Comparison of ENCODE assay signal across 27 mouse cellular contexts in genomic region chr2:132468957-132469642, GRCm38 (mm10).
DNase-seq lines count a peak whose midpoint lies in the region; ATAC-seq and TF ChIP-seq lines count a peak whose summit lies in the region.
"Had no signal": no experiment of that assay in that cellular context is flagged by ENCODE, and none has a peak within 500 bp of the region (broad histone marks: within the 10 kb centered on the region; RNA-seq: fewer than 3 reads in every experiment).

No protein-coding gene starts in this region.

- no peaks in the 10 kb centered on the region for H3K4me1 ChIP-seq in cerebellum, adult 2 months (ENCODE audit: control insufficient read depth, insufficient read depth, low read length)
- no peaks in the 10 kb centered on the region for H3K4me1 ChIP-seq in heart, adult 2 months (ENCODE audit: control insufficient read depth, insufficient read depth, low read length)
- H3K4me1 ChIP-seq in liver, adult 2 months (ENCODE audit: control insufficient read depth, insufficient read depth, low read length): no peaks in the 10 kb centered on the region
- H3K4me1 ChIP-seq in liver, embryonic 11.5 days (replicated peaks; ENCODE audit: control insufficient read depth, insufficient read depth, low read length): no peaks in the 10 kb centered on the region
- H3K4me1 ChIP-seq: embryonic facial prominence, embryonic 15.5 days; heart, embryonic 12.5 days had no signal

- no peak for TF ChIP-seq CTCF in cerebellum, adult 2 months (IDR thresholded peaks at IDR 0.05; ENCODE audit: borderline replicate concordance, insufficient read depth, low read depth, low read length)
- no peak for TF ChIP-seq CTCF in heart, adult 2 months (IDR thresholded peaks at IDR 0.05)
- no peak for TF ChIP-seq CTCF in liver, adult 2 months (IDR thresholded peaks at IDR 0.05; ENCODE audit: low read depth, low read length)

- H3K27me3 ChIP-seq in cerebellum, adult 2 months (ENCODE audit: control insufficient read depth, insufficient read depth, low read length): no peaks in the 10 kb centered on the region; the same call in 1 of the 2 replicates
- H3K27me3 ChIP-seq in heart, adult 2 months (ENCODE audit: control insufficient read depth, insufficient read depth, low read length): no peaks in the 10 kb centered on the region
- no peaks in the 10 kb centered on the region for H3K27me3 ChIP-seq in liver, adult 2 months (ENCODE audit: control insufficient read depth, insufficient read depth, low read length)
- H3K27me3 ChIP-seq in liver, embryonic 11.5 days (replicated peaks; ENCODE audit: control insufficient read depth, insufficient read depth, low read length): no peaks in the 10 kb centered on the region; the same call in 1 of the 2 replicates
- H3K27me3 ChIP-seq: embryonic facial prominence, embryonic 15.5 days; heart, embryonic 12.5 days; midbrain, embryonic 15.5 days had no signal

- no peak overlapping the region for H3K4me2 ChIP-seq in liver, embryonic 11.5 days
- H3K4me2 ChIP-seq: embryonic facial prominence, embryonic 15.5 days; heart, embryonic 12.5 days; hindbrain, embryonic 14.5 days; midbrain, embryonic 15.5 days had no signal

- no peak for TF ChIP-seq POLR2A in cerebellum, adult 2 months (IDR thresholded peaks at IDR 0.05; ENCODE audit: borderline replicate concordance, insufficient read depth, low read length)
- no peak for TF ChIP-seq POLR2A in heart, adult 2 months (IDR thresholded peaks at IDR 0.05; ENCODE audit: insufficient read depth, low read depth, low read length)
- no peak for TF ChIP-seq POLR2A in liver, adult 2 months (IDR thresholded peaks at IDR 0.05; ENCODE audit: extremely low read depth, insufficient read depth, low read length)

- no peak for ATAC-seq in liver, embryonic 11.5 days (replicated peaks; ENCODE audit: low FRiP score)
- ATAC-seq: inflammation-experienced regulatory T-cells, adult 6 months; midbrain, embryonic 15.5 days; Patski had no signal

- no peaks in the 10 kb centered on the region for H3K79me2 ChIP-seq in heart, adult 2 months (replicated peaks; ENCODE audit: control insufficient read depth, insufficient read depth, low read length)
- no peaks in the 10 kb centered on the region for H3K79me2 ChIP-seq in liver, adult 2 months (ENCODE audit: control insufficient read depth, insufficient read depth, low read length)

- no peak overlapping the region for H3K4me3 ChIP-seq in cerebellum, adult 2 months (replicated peaks; ENCODE audit: insufficient read depth, low read depth, low read length)
- H3K4me3 ChIP-seq in heart, adult 2 months: no peak overlapping the region
- H3K4me3 ChIP-seq in liver, adult 2 months (ENCODE audit: insufficient read depth, low read depth, low read length): no peak overlapping the region
- no peak overlapping the region for H3K4me3 ChIP-seq in liver, embryonic 11.5 days (ENCODE audit: low read depth, low read length)
- H3K4me3 ChIP-seq: embryonic facial prominence, embryonic 10.5 days; embryonic facial prominence, embryonic 15.5 days; heart, embryonic 12.5 days; midbrain, embryonic 15.5 days had no signal

- intact Hi-C loops in heart, adult 2 months (cut with DNase I): no loop called here

- no peaks in the 10 kb centered on the region for H3K36me3 ChIP-seq in heart, adult 2 months (ENCODE audit: control insufficient read depth, insufficient read depth, low read length)
- no peaks in the 10 kb centered on the region for H3K36me3 ChIP-seq in liver, adult 2 months (ENCODE audit: control insufficient read depth, insufficient read depth, low read length)
- H3K36me3 ChIP-seq in liver, embryonic 11.5 days (ENCODE audit: control insufficient read depth, insufficient read depth, low read length): no peaks in the 10 kb centered on the region
- H3K36me3 ChIP-seq: embryonic facial prominence, embryonic 10.5 days; embryonic facial prominence, embryonic 15.5 days; G1E; heart, embryonic 12.5 days; midbrain, embryonic 15.5 days had no signal

- TF ChIP-seq EP300 in heart, adult 2 months (IDR thresholded peaks at IDR 0.05; ENCODE audit: insufficient read depth, low read depth, low read length): no peak

- 33% methylated on average over 9 of the region's 9 CpGs for WGBS in cerebellum, adult 2 months
- 73% methylated on average over 9 of the region's 9 CpGs for WGBS in heart, adult 2 months
- WGBS in liver, adult 2 months: 88% methylated on average over 9 of the region's 9 CpGs
- WGBS in liver, embryonic 11.5 days: 76% methylated on average over 9 of the region's 9 CpGs

- DNase-seq in cerebellum, postnatal 10 days: peak; percentile 54 to 70
- no peak for DNase-seq in cerebellum, adult 2 months
- peak; percentile 73 for DNase-seq in heart, adult 11 months
- no peak for DNase-seq in heart, adult 2 months
- DNase-seq in liver, adult 2 months (ENCODE audit: extremely low read depth, low read depth, low spot score): peak; percentile 2
- DNase-seq in liver, embryonic 11.5 days (ENCODE audit: low spot score): no peak
- DNase-seq in NIH3T3 (ENCODE audit: low read depth): peak; percentile 17
- no peak for DNase-seq in B cell, adult 2 months
- DNase-seq: adrenal gland, postnatal 10 days; cerebellum, adult 11 months; gastrocnemius, postnatal 25 days; heart, adult 18-20 months; heart, postnatal 4 days; kidney, adult 8-10 months; layer of hippocampus, postnatal 36 days; liver; lung, postnatal 14 days; right cerebral cortex, adult 18-20 months had no signal

- H3K9me3 ChIP-seq in liver, embryonic 11.5 days (ENCODE audit: control insufficient read depth, low read length): no peaks in the 10 kb centered on the region
- H3K9me3 ChIP-seq: embryonic facial prominence, embryonic 10.5 days; embryonic facial prominence, embryonic 15.5 days; G1E; midbrain, embryonic 15.5 days had no signal

- H3K27ac ChIP-seq in cerebellum, adult 2 months (ENCODE audit: insufficient read depth, low read length): no peak overlapping the region
- H3K27ac ChIP-seq in heart, adult 2 months: no peak overlapping the region
- H3K27ac ChIP-seq in liver, adult 2 months (replicated peaks; ENCODE audit: insufficient read depth, low read depth, low read length): no peak overlapping the region
- no peak overlapping the region for H3K27ac ChIP-seq in liver, embryonic 11.5 days (ENCODE audit: low read depth, low read length)
- H3K27ac ChIP-seq: embryonic facial prominence, embryonic 10.5 days; embryonic facial prominence, embryonic 15.5 days; hindbrain, embryonic 14.5 days; kidney, postnatal 0 days; midbrain, embryonic 15.5 days had no signal

- no peak overlapping the region for H3K9ac ChIP-seq in heart, adult 2 months (ENCODE audit: low read depth, low read length)
- no peak overlapping the region for H3K9ac ChIP-seq in liver, adult 2 months (ENCODE audit: low read depth, low read length)
- H3K9ac ChIP-seq in liver, embryonic 11.5 days (ENCODE audit: low read depth, low read length): no peak overlapping the region
- H3K9ac ChIP-seq: embryonic facial prominence, embryonic 15.5 days; heart, embryonic 12.5 days; hindbrain, embryonic 14.5 days; midbrain, embryonic 15.5 days had no signal

Comparison
In these comparisons a context has a peak if more than half of its experiments do, and no peak if none do; other contexts are left out.
1. DNase-seq: peak in cerebellum, postnatal 10 days (2 of 2), heart, adult 11 months (single experiment), liver, adult 2 months (single experiment) and NIH3T3 (single experiment); none in cerebellum, adult 2 months (0 of 2), heart, adult 2 months (0 of 2), liver, embryonic 11.5 days (single experiment) and B cell, adult 2 months (0 of 2).